Mouse (Mus musculus): ENCODE measurements at regions not wholly inside any gene's neighbourhood (a gene's known extent, or its start where the extent isn't known, plus 50 kb on each side); places are given as distances from the start of the nearest gene placed in this dataset.
A peak's percentile ranks its signal among the peaks of the same experiment; 100 is the strongest.

DNA sequence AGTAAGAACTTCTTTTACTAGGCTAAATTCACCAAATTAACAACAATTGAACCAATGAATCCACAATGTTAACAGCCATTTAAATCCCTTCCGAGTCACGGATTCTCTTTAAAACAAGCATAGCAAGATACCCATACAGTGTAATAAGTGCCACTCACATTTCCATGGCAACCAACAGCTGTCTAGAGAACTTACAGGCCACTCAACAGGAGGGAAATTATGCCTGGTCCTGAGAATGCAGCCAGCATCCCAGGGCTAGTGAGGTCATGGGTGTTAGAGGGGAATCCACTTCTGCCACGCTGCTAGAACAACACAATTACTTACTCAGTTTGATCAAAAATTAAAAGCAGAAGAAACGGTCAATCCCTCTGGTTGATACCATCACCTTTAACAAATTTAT, 296.7 kb downstream of the Klf6 start:
- Histone ChIP-seq H3K9me3 (replicated peaks; ENCODE audit: control insufficient read depth, low read length) (no peaks in the 10 kb centered on the region), H3K4me1 (ENCODE audit: control insufficient read depth, insufficient read depth, low read length) (no peaks in the 10 kb centered on the region), H3K36me3 (replicated peaks; ENCODE audit: control insufficient read depth, insufficient read depth, low read depth, low read length) (no peaks in the 10 kb centered on the region), H3K27ac (replicated peaks; ENCODE audit: low read depth, low read length) (no peak overlapping the region), H3K4me2 (ENCODE audit: low read depth, low read length) (no peak overlapping the region), H3K27me3 (ENCODE audit: control insufficient read depth, insufficient read depth, low read length) (no peaks in the 10 kb centered on the region), H3K9ac (replicated peaks; ENCODE audit: low read length) (no peak overlapping the region), H3K4me3 (ENCODE audit: low read depth, low read length) (no peak overlapping the region)
- peak; percentile 61 for DNase-seq (ENCODE audit: low spot score)
- WGBS, result 34% methylated on average over 4 of the region's 4 CpGs
- ATAC-seq (replicated peaks; ENCODE audit: insufficient number of reproducible peaks, low FRiP score, low TSS enrichment, low read depth), result peak; percentile 78

DNA sequence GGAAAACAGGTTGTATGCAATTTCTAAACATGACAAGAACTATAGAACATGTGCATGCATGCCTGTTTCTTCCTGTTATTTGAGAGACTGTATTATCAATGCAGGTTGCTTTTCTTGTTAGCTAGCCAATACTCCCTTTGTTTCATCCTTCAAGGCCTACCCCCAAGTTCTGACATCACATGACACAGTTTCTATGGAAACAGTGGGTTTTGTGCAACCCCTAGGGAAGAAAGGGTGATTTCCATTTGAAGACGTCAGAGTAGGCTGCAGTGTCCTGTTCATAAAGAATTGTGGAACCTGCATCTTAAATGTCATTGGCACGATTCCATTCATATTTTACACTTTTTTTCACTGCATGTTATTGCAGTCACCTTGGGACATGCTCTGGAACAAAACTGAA, 298.1 kb downstream of the Klf6 start:
- no peaks in the 10 kb centered on the region for H3K27me3 ChIP-seq (ENCODE audit: control insufficient read depth, insufficient read depth, low read length)
- 36% methylated on average over 2 of the region's 2 CpGs for WGBS
- DNase-seq (ENCODE audit: low spot score) (peak; percentile 17), ATAC-seq (replicated peaks; ENCODE audit: insufficient number of reproducible peaks, low FRiP score, low TSS enrichment, low read depth) (0 out of 2 replicates have a peak, but pooled peaks have one; percentile 15)
- no peak overlapping the region for H3K4me3 ChIP-seq (ENCODE audit: low read depth, low read length)
- H3K27ac ChIP-seq (replicated peaks; ENCODE audit: low read depth, low read length), result no peak overlapping the region
- no peaks in the 10 kb centered on the region for H3K4me1 ChIP-seq (ENCODE audit: control insufficient read depth, insufficient read depth, low read length)
- no peaks in the 10 kb centered on the region for H3K36me3 ChIP-seq (replicated peaks; ENCODE audit: control insufficient read depth, insufficient read depth, low read depth, low read length)
- no peaks in the 10 kb centered on the region for H3K9me3 ChIP-seq (replicated peaks; ENCODE audit: control insufficient read depth, low read length)
- no peak overlapping the region for H3K4me2 ChIP-seq (ENCODE audit: low read depth, low read length)
- H3K9ac ChIP-seq (replicated peaks; ENCODE audit: low read length), result no peak overlapping the region

DNA sequence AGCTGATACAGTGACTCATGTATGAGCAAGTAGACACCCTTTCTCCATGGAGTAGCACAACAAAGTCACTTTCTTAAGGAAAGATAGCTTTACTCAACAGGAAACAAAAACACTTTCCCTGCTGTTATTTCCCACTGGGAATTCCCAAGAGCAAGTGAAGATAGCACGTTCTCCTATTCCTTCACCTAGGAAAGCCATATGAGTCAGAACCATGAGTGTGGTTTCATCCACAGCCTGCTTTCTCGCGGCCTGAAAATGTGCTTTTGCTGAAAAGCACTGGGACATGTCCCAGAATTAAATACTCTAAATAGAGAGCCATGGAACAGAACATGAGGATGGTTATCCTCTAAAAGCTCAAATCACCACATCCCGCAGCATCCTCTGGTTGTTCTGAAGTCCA, 304.6 kb downstream of the Klf6 start:
- H3K36me3 ChIP-seq (replicated peaks; ENCODE audit: control insufficient read depth, insufficient read depth, low read depth, low read length), result no peaks in the 10 kb centered on the region
- H3K4me2 ChIP-seq (ENCODE audit: low read depth, low read length), result no peak overlapping the region
- WGBS, result 93% methylated on average over 4 of the region's 4 CpGs
- H3K9ac ChIP-seq (replicated peaks; ENCODE audit: low read length), result no peak overlapping the region
- ATAC-seq (replicated peaks; ENCODE audit: insufficient number of reproducible peaks, low FRiP score, low TSS enrichment, low read depth) (no peak), DNase-seq (ENCODE audit: low spot score) (no peak)
- H3K9me3 ChIP-seq (replicated peaks; ENCODE audit: control insufficient read depth, low read length), result no peaks in the 10 kb centered on the region
- H3K27ac ChIP-seq (replicated peaks; ENCODE audit: low read depth, low read length), result no peak overlapping the region
- no peak overlapping the region for H3K4me3 ChIP-seq (ENCODE audit: low read depth, low read length)
- no peaks in the 10 kb centered on the region for H3K27me3 ChIP-seq (ENCODE audit: control insufficient read depth, insufficient read depth, low read length)
- H3K4me1 ChIP-seq (ENCODE audit: control insufficient read depth, insufficient read depth, low read length), result no peaks in the 10 kb centered on the region

DNA sequence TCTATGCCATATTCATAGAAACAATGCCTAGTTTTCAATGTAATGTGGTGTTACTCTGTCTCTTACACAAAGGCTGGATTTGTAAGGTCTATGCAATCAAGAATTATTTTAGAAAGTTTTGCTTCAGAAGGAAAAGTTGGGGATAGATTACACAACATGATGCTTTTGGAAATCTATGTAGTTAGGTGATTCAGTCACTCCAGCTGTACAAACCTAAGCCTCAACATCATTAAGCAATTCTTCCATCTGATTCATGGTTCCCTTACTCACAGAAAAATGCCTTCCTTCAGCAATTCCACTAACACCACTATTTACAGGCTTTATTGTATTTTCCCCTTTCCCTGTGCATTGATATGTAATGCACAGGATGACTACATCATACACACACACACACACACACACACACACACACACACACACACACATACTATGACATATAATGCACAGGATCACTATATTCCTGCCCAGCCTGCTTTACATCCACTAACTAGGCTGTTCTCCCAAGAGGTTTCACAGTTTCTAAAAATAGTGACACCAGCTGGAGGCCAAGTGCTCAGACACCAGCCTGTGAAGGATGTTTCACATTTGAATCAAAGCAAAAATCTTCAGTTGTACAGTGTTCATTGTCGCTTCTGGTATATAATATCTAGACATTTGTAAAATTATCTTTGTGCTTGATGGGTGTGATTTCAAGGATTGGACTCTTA, 305.9 kb downstream of the Klf6 start:
- Histone ChIP-seq H3K36me3 (replicated peaks; ENCODE audit: control insufficient read depth, insufficient read depth, low read depth, low read length) (no peaks in the 10 kb centered on the region), H3K4me3 (ENCODE audit: low read depth, low read length) (no peak overlapping the region), H3K9me3 (replicated peaks; ENCODE audit: control insufficient read depth, low read length) (no peaks in the 10 kb centered on the region), H3K27ac (replicated peaks; ENCODE audit: low read depth, low read length) (no peak overlapping the region), H3K9ac (replicated peaks; ENCODE audit: low read length) (no peak overlapping the region), H3K4me1 (ENCODE audit: control insufficient read depth, insufficient read depth, low read length) (no peaks in the 10 kb centered on the region), H3K4me2 (ENCODE audit: low read depth, low read length) (no peak overlapping the region), H3K27me3 (ENCODE audit: control insufficient read depth, insufficient read depth, low read length) (no peaks in the 10 kb centered on the region)
- DNase-seq (ENCODE audit: low spot score) (no peak), ATAC-seq (replicated peaks; ENCODE audit: insufficient number of reproducible peaks, low FRiP score, low TSS enrichment, low read depth) (no peak)
- 74% methylated on average over 1 of the region's 1 CpGs for WGBS

DNA sequence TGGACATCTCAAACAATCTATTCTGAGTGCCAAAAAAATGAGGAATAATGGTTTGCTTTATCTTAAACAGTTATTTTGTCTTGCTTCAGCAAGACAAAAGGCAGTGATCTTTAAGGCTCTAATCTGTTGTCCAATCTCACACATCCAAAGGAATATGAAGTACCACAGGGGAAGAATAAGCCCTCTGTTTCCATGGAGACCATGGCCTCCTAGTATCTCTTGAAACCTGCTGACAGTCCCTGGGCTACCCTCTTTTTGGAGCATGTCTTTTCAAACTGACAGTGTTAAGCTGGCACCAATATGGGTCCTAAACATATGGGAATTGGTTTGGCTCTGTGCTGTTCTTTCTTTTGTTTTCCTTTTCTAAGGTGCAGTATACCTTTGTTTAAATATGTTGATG, 311.8 kb downstream of the Klf6 start:
- Histone ChIP-seq H3K9ac (replicated peaks; ENCODE audit: low read length) (no peak overlapping the region), H3K4me3 (ENCODE audit: low read depth, low read length) (no peak overlapping the region), H3K27me3 (ENCODE audit: control insufficient read depth, insufficient read depth, low read length) (no peaks in the 10 kb centered on the region), H3K9me3 (replicated peaks; ENCODE audit: control insufficient read depth, low read length) (no peaks in the 10 kb centered on the region), H3K27ac (replicated peaks; ENCODE audit: low read depth, low read length) (no peak overlapping the region), H3K36me3 (replicated peaks; ENCODE audit: control insufficient read depth, insufficient read depth, low read depth, low read length) (no peaks in the 10 kb centered on the region), H3K4me2 (ENCODE audit: low read depth, low read length) (no peak overlapping the region), H3K4me1 (ENCODE audit: control insufficient read depth, insufficient read depth, low read length) (no peaks in the 10 kb centered on the region)
- DNase-seq (ENCODE audit: low spot score), result no peak
- no peak for ATAC-seq (replicated peaks; ENCODE audit: insufficient number of reproducible peaks, low FRiP score, low TSS enrichment, low read depth)

DNA sequence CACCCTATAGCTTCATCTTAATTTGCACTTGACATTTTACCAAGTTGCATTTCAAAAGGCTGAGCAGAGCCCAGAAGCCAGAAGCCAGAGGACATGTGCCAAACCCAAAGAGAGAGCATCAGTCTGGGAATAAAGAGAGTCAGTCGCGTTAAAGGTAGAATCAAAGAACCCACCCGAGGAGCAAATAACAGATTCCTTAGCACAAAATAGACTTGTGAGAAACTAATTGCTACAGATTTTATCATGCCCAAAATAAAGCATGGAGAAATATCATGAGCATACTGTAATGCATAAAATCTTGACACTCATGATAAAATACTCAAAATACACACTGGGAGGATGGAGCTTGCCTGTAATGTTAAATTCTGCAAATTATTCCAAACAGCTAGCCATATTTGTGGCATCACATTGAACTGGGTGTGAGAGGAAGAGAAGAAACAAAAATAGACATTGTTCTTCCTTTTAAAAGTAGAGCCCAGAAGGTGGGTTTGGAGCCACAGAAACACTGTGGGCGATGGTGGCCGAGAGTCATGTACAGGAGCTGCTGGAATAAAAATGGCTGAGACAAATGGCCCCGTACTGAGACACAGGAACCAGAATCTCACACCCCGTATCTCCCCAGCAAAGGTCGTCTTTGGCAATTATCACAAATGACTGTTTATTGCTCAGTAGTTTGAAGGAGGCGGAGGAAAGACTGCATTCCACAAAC, 317.2 kb downstream of the Klf6 start:
- DNase-seq (ENCODE audit: low spot score) (no peak), ATAC-seq (replicated peaks; ENCODE audit: insufficient number of reproducible peaks, low FRiP score, low TSS enrichment, low read depth) (no peak)
- Histone ChIP-seq H3K27ac (replicated peaks; ENCODE audit: low read depth, low read length) (no peak overlapping the region), H3K4me2 (ENCODE audit: low read depth, low read length) (no peak overlapping the region), H3K9ac (replicated peaks; ENCODE audit: low read length) (no peak overlapping the region), H3K4me1 (ENCODE audit: control insufficient read depth, insufficient read depth, low read length) (no peaks in the 10 kb centered on the region), H3K36me3 (replicated peaks; ENCODE audit: control insufficient read depth, insufficient read depth, low read depth, low read length) (no peaks in the 10 kb centered on the region), H3K9me3 (replicated peaks; ENCODE audit: control insufficient read depth, low read length) (no peaks in the 10 kb centered on the region), H3K27me3 (ENCODE audit: control insufficient read depth, insufficient read depth, low read length) (no peaks in the 10 kb centered on the region), H3K4me3 (ENCODE audit: low read depth, low read length) (no peak overlapping the region)
- 71% methylated on average over 9 of the region's 9 CpGs for WGBS

DNA sequence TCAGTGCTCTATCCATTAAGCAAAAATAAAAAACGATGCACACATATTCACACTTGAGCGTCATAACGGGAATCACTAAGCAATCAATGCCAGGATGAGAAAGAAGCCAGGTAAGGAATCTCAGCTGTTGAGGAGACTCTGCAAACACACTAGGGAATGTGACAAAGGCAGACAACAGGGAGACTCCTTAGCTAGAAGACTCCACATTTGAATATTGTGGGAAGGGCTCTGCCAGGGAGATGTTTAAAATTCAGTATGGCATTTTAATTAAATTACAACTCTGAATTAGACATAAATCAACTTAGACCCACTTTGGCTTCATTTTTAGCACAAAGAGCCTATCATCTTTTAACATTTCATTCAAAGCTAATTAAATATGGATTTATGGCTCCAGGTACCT, 327.9 kb downstream of the Klf6 start:
- no peak overlapping the region for H3K9ac ChIP-seq (replicated peaks; ENCODE audit: low read length)
- no peak overlapping the region for H3K4me3 ChIP-seq (ENCODE audit: low read depth, low read length)
- H3K4me2 ChIP-seq (ENCODE audit: low read depth, low read length), result no peak overlapping the region
- WGBS, result 80% methylated on average over 3 of the region's 3 CpGs
- H3K9me3 ChIP-seq (replicated peaks; ENCODE audit: control insufficient read depth, low read length), result no peaks in the 10 kb centered on the region
- DNase-seq (ENCODE audit: low spot score), result no peak
- H3K36me3 ChIP-seq (replicated peaks; ENCODE audit: control insufficient read depth, insufficient read depth, low read depth, low read length), result no peaks in the 10 kb centered on the region
- H3K27me3 ChIP-seq (ENCODE audit: control insufficient read depth, insufficient read depth, low read length), result no peaks in the 10 kb centered on the region
- H3K4me1 ChIP-seq (ENCODE audit: control insufficient read depth, insufficient read depth, low read length), result no peaks in the 10 kb centered on the region
- no peak overlapping the region for H3K27ac ChIP-seq (replicated peaks; ENCODE audit: low read depth, low read length)
- no peak for ATAC-seq (replicated peaks; ENCODE audit: insufficient number of reproducible peaks, low FRiP score, low TSS enrichment, low read depth)

DNA sequence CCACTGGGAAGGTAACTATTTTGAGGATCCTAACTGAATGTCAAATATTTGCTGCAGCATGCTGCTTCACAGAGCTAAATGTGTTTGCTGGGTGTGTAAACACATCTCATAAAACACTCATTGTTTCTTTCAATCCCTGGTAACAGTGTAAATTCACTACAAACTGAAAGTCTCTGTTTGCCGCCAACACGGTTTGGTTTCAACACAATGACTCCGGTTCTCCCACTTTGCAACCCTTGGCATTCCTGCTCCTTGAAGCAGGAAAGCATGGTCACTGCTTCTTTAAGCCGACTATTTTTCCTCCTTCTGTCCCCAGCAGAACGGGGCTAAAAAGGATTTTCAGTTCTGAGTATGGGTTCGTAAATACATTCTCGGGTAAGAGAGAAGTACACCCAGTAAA, 328.3 kb downstream of the Klf6 start:
- Histone ChIP-seq H3K9ac (replicated peaks; ENCODE audit: low read length) (no peak overlapping the region), H3K36me3 (replicated peaks; ENCODE audit: control insufficient read depth, insufficient read depth, low read depth, low read length) (no peaks in the 10 kb centered on the region), H3K4me3 (ENCODE audit: low read depth, low read length) (no peak overlapping the region), H3K9me3 (replicated peaks; ENCODE audit: control insufficient read depth, low read length) (no peaks in the 10 kb centered on the region), H3K27me3 (ENCODE audit: control insufficient read depth, insufficient read depth, low read length) (no peaks in the 10 kb centered on the region), H3K4me2 (ENCODE audit: low read depth, low read length) (no peak overlapping the region), H3K27ac (replicated peaks; ENCODE audit: low read depth, low read length) (no peak overlapping the region), H3K4me1 (ENCODE audit: control insufficient read depth, insufficient read depth, low read length) (no peaks in the 10 kb centered on the region)
- ATAC-seq (replicated peaks; ENCODE audit: insufficient number of reproducible peaks, low FRiP score, low TSS enrichment, low read depth) (no peak), DNase-seq (ENCODE audit: low spot score) (no peak)
- 52% methylated on average over 7 of the region's 7 CpGs for WGBS

Measured in embryonic facial prominence, embryonic 11.5 days (tissue).